Mouse (Mus musculus) embryonic fibroblast, embryonic 13.5 days (primary cell): Measurements from ENCODE around the gene Klf4. TPM values are rescaled to one million over a fixed set of nuclear protein-coding genes. Genes with fewer than 3 reads are reported as not detected.
A peak's percentile ranks its signal among the peaks of the same experiment; 100 is the strongest.

Experiments used
- H3K27ac ChIP-seq: 2 replicates; pipeline ENCODE4 v1.5.1; 2012; ENCODE audit warnings: low read length, control low read depth, inconsistent platforms; ENCODE audit not compliant: insufficient read depth
- H3K4me1 ChIP-seq: 2 replicates; pipeline ENCODE4 v1.6.1; 2011; ENCODE audit warnings: low read length; ENCODE audit not compliant: control insufficient read depth, insufficient read depth
- H3K4me3 ChIP-seq: 2 replicates; pipeline ENCODE4 v1.5.1; 2011; ENCODE audit warnings: mild to moderate bottlenecking, control low read depth, low read length; ENCODE audit not compliant: insufficient read depth
- CTCF ChIP-seq: IDR thresholded peaks from 2 replicates; pipeline ENCODE4 v1.5.1; 2011; ENCODE audit warnings: mild to moderate bottlenecking, control low read depth, low read length, moderate library complexity, borderline replicate concordance; ENCODE audit not compliant: insufficient read depth
- POLR2A ChIP-seq: IDR thresholded peaks from 2 replicates; pipeline ENCODE4 v1.6.1; 2011; ENCODE audit warnings: low read depth, mild to moderate bottlenecking, control low read depth, low read length, moderate library complexity
- polyA plus RNA-seq: library from polyadenylated mRNA; stranded (reverse); fragments of >200 nt; gene quantifications from 2 replicates; pipeline ENCODE4 v1.2.4, GENCODE M21; 2011; ENCODE audit warnings: low read depth; ENCODE audit not compliant: missing spikeins, insufficient read length

Klf4 gene
- polyA plus RNA-seq, 1 experiment: 36.5 TPM

DNA sequence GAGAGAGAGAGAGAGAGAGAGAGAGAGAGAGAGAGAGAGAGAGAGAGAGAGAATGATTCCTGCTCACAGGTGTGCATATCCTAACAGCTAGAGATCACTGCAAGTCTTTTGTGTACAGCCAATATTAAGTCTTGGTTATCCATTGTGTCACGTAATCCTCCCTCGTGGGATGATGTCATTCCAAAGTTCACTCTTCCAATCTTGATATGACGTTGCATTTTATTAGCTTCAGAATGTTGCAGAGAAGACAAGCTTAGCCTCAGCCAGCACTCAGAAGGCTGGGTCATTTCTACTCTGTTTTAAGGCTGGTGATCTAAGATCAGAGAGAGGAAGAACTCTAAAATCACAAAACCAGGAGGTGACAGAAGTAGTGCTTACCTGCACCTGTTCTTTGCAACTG lies 39.0 kb downstream of the Klf4 start:
- Histone ChIP-seq H3K27ac (no peak overlapping the region), H3K4me1 (peaks cover 5% of the 10 kb centered on the region)
- no peak for TF ChIP-seq POLR2A
- TF ChIP-seq CTCF: no peak

DNA sequence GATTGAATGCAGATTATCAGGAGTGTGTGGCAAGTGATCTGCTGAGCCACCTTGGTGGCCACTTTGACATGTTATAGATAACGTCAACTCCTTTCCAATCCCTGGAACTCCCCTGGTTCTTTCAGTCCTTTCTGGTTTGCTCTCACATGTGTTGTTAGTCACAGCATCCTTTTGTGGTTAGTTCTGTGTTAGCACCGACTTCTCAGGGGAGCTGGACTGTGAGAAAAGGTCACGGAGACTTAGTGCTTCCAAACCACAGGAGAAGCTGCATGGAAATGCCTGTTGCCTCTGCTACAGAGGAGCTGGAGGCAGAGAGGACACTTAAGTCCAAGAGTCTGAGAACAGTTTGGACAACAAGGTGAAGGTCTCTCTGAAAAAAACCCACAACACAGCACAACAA lies 42.9 kb downstream of the Klf4 start:
- TF ChIP-seq CTCF (no peak), POLR2A (no peak)
- H3K4me1 ChIP-seq: peaks cover 5% of the 10 kb centered on the region
- no peak overlapping the region for H3K27ac ChIP-seq
- H3K4me3 ChIP-seq: no peak overlapping the region

More for the DNA sequence above, 39.0 kb downstream of the Klf4 start:
- no peak overlapping the region for H3K4me3 ChIP-seq

DNA sequence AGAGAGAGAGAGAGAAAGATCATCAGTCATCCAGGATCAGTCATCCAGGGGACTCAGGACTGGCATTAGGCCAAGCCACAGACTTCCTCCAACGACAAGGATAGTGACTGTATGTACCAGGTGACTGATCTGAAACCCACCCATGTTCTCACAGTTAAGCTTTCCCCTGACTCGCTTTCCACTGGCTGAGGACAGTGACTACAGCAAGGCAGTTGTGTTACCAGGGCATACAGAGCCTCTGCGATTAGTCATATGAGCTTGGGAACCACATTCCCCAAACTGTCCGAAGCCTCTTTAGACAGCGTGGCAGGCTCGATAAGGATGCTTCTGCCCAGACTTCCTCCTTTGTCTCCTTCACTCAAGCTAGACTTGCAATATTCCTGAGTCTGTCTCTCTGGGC lies 43.7 kb downstream of the Klf4 start:
- TF ChIP-seq POLR2A: no peak
- TF ChIP-seq CTCF: no peak
- H3K4me3 ChIP-seq: no peak overlapping the region
- H3K4me1 ChIP-seq: peaks cover 5% of the 10 kb centered on the region
- no peak overlapping the region for H3K27ac ChIP-seq

DNA sequence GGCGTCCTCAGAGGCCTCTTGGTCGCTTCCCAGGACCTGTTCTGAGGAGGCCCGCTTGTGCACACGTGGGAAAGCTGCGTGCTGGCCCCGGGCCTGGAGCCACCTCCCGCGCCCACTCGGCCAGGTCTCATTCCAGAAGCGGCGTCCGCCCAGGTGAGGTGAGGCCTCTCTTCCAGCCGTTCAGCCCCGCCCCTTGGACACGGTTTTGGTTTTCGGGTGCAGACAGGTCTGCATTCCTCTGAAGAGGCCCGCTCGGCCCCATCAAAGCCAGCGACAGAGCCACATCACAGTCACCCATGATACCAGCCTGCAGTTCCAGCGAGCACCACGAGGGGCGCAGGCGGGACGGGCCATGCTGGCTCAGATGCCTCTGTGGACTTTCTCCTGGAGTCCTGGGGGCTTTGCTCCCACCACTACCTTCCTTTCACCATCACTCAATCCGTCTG lies 51.9 kb downstream of the Klf4 start:
- no peaks in the 10 kb centered on the region for H3K4me1 ChIP-seq
- H3K4me3 ChIP-seq: no peak overlapping the region
- TF ChIP-seq POLR2A (no peak), CTCF (peak; percentile 90)
- H3K27ac ChIP-seq: no peak overlapping the region

DNA sequence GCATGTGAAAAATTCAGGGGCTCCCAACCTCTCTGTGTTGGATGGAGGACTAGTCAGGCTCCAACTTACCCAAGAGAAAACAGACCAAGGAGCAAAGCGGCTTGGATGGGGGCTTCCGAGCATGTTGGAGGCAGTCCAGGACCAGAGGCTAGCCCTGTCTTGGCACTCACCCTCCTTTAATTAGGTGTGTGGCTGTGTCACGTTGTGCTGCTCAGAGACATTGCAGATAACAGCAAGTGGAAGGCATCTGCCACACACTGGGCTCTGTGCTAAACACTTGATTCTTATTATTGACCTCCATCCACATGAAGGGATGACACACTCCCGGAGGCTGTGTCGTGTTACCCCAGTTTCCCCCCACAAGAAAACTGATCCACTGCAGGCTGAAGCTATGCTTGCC lies 53.9 kb downstream of the Klf4 start:
- TF ChIP-seq POLR2A (no peak), CTCF (no peak)
- H3K4me3 ChIP-seq: no peak overlapping the region
- no peak overlapping the region for H3K27ac ChIP-seq
- H3K4me1 ChIP-seq: 0 out of 2 replicates have a peak, but pooled peaks cover 4% of the 10 kb centered on the region

DNA sequence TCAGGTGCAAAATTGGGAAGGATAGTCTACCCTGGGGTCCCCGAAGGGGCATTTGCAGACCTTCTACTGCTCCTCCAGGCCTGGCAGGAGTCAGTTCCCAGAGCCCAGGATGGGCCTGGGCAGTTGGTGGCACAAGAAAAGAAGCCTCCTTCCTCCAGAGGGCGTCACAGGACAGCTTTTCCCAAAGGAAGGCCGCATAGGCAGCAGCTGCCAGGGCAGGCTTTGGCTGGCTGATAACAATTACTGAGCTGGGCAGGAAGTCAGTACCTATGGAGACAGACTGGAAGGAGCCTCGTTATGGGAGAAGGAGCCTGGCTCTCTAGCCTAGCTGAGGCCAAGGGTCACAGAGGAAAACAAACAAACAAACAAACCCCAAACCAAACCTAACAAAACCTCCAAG lies 54.3 kb downstream of the Klf4 start:
- TF ChIP-seq CTCF (no peak), POLR2A (no peak)
- H3K4me1 ChIP-seq: 0 out of 2 replicates have a peak, but pooled peaks cover 4% of the 10 kb centered on the region
- no peak overlapping the region for H3K4me3 ChIP-seq
- no peak overlapping the region for H3K27ac ChIP-seq

DNA sequence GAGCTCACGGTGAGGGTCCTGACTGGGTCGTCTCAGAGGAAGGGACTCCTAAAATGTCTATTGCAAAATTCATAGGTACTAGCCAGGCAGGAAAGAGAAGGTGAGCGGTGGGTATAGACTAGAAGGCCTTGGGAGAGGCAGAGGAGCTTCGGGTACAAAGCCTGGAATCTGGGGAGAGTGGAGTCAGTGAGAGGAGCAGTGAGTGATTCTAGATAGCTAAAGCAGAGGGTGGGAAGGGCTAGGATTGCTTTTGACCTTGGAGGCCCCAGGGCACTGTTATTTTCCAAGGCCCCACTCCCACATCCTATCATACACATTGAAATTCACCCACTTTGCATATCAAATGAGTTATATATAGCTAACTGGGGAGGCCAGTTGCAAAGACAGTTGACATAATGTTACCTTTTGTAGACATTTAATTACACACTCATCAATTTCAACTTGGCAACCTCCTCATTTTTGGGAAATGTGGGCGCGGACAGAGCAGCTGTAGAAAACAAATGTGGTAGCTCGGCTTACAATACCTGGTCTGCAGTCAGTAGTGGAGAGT lies 55.0 kb downstream of the Klf4 start:
- no peak overlapping the region for H3K27ac ChIP-seq
- no peak for TF ChIP-seq POLR2A
- TF ChIP-seq CTCF: no peak
- 0 out of 2 replicates have a peak, but pooled peaks cover 4% of the 10 kb centered on the region for H3K4me1 ChIP-seq
- no peak overlapping the region for H3K4me3 ChIP-seq

Other genes with a start within 250 kb of the Klf4 start
- gene Rad23b, start 182.4 kb downstream of the Klf4 start, polyA plus RNA-seq: 306 and 316 TPM in 2 replicates